Mouse (Mus musculus): Measurements from ENCODE around the gene Scgb1b24.

Gene Scgb1b24

DNA sequence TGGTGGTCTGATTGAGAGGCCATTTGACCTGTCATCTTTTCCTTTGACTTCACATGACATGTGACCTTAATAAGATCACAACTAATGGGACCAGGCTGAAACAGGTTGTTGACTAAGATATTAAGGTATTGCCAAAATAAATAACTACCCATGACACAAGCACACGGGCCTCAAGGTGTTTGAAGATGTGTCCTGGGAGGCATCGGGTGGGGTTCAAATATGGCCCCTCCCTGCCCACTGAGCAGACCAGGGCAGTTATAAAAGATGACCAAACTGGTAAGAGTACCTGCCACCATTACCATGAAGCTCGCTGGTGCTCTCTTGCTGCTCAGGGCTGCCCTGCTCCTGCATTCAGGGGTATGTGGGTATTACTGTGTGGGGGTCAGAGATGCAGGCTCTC, at the start of gene Scgb1b24:
Gene Scgb1b24 (plus strand): TSS at position 301 of the 400 bp plus-strand sequence.
- DNase-seq (ENCODE audit: low spot score) = no peak

DNA sequence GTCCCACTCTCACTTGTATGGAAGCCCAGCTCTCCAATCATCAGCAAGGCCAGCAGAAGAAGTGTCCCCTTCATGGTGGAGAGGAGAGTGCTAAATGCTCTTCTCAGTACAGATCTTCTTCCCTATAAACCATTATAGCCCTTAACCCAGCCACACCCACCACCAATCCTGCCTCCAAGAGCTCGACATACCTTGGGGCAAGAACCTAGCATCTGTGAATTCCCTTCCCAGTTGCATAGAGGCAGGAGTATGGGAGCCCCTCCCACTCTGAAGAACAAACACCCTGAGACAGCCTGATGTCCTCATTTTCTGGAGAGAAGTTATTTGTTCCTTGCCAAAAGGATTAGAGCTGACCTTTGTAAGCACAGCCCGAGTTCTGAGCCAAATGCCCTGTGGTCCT, 4.4 kb upstream of the Scgb1b24 start, which contains the start of gene Scgb2b24:
Gene Scgb2b24 (minus strand): TSS at position 101 of the 400 bp plus-strand sequence.
- no peak for DNase-seq (ENCODE audit: low spot score)
